Comparison of ENCODE assay signal across 21 mouse cellular contexts in the genomic region with DNA sequence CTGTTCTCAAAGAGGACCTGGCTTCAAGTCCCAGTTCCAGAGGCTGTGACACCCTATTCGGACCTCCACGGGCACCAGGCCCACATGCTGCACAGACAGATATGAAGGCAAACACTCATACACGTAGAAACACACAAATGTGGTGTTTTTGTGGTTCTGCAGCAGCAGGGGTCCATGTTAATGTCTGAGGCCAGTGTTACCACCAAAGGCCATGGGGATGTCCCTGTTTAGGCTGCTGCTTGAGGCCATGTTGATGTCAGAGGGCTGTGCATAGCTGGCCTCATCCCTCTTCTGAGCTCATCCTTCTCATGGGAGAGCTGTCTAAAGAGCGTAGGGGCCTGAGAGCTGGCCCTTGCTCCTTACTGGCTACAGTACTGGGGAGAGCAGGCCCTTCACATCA. TPM values are rescaled to one million over a fixed set of nuclear protein-coding genes. Genes with fewer than 3 reads are reported as not detected.
"Had no signal": no experiment of that assay in that cellular context is flagged by ENCODE, and none has a peak within 500 bp of the region (broad histone marks: within the 10 kb centered on the region; RNA-seq: fewer than 3 reads in every experiment).

No protein-coding gene starts in this region.

- H3K4me1 ChIP-seq: neural tube, embryonic 13.5 days; neural tube, embryonic 15.5 days; stomach, embryonic 15.5 days had no signal

- H3K4me2 ChIP-seq: neural tube, embryonic 13.5 days; neural tube, embryonic 15.5 days; stomach, embryonic 15.5 days had no signal

- H3K4me3 ChIP-seq: neural tube, embryonic 13.5 days; neural tube, embryonic 15.5 days; stomach, embryonic 15.5 days had no signal

- H3K9me3 ChIP-seq: neural tube, embryonic 13.5 days; neural tube, embryonic 15.5 days; stomach, embryonic 15.5 days had no signal

- H3K9ac ChIP-seq: neural tube, embryonic 13.5 days; neural tube, embryonic 15.5 days; stomach, embryonic 15.5 days had no signal

- H3K27ac ChIP-seq: neural tube, embryonic 13.5 days; neural tube, embryonic 15.5 days; stomach, embryonic 15.5 days; stomach, postnatal 0 days had no signal

- DNase-seq: retina, postnatal 1 day; right cerebral cortex, adult 18-20 months; right cerebral cortex, postnatal 14 days; right cerebral cortex, postnatal 25 days; right cerebral cortex, postnatal 4 days; spleen, adult 18-20 months; thymus, adult 18-20 months; thymus, adult 2 months; thymus, postnatal 14 days; thymus, postnatal 25 days; thymus, postnatal 36 days; thymus, postnatal 4 days had no signal

- H3K27me3 ChIP-seq: neural tube, embryonic 13.5 days; neural tube, embryonic 15.5 days; stomach, embryonic 15.5 days had no signal

- H3K36me3 ChIP-seq: neural tube, embryonic 13.5 days; neural tube, embryonic 15.5 days; stomach, embryonic 15.5 days had no signal

RNA-seq across cellular contexts. Expression of a gene that starts 10.9 kb away (rescaled TPM):
- total RNA-seq: neutrophil, adult 5-6 weeks had no signal
- polyA plus RNA-seq: small intestine, adult 2 months; stomach, embryonic 14.5 days; testis, adult 2 months had no signal

RNA-seq across cellular contexts. Expression of a gene that starts 55.3 kb away (rescaled TPM):
- polyA plus RNA-seq: neural tube, embryonic 13.5 days; neural tube, embryonic 14.5 days; neural tube, embryonic 15.5 days; stomach, embryonic 14.5 days; stomach, postnatal 0 days; testis, adult 2 months had no signal
